Mouse (Mus musculus): ENCODE measurements at regions not wholly inside any gene's neighbourhood (a gene's known extent, or its start where the extent isn't known, plus 50 kb on each side); places are given as distances from the start of the nearest gene placed in this dataset.

GRCm38 (mm10) chr10:31009955-31010254, 167.3 kb upstream of the Hey2 start:
- no peak for TF ChIP-seq FLI1 (IDR thresholded peaks at IDR 0.05; ENCODE audit: low read length)
- TF ChIP-seq GATA1 (IDR thresholded peaks at IDR 0.05; ENCODE audit: borderline replicate concordance, low read length) = no peak

Data from megakaryocyte, embryonic 14.5 days (primary cell).